Mouse (Mus musculus) MEL (cell line): Measurements from ENCODE around the gene Atp5d. TPM values are rescaled to one million over a fixed set of nuclear protein-coding genes. Genes with fewer than 3 reads are reported as not detected.
A peak's percentile ranks its signal among the peaks of the same experiment; 100 is the strongest.

Experiments
- DNase-seq: peaks from one replicate; pipeline ENCODE4 v3.0.0; 2011; ENCODE audit warnings: low read depth, low spot score
- H3K27ac ChIP-seq: 2 replicates; pipeline ENCODE4 v1.5.1; 2012; ENCODE audit warnings: low read depth, mild to moderate bottlenecking, control low read depth, low read length, moderate library complexity; ENCODE audit not compliant: control insufficient read depth
- H3K27me3 ChIP-seq, 2 experiments: fragments of 150-350 bp in 1 of 2; sonication (generic) in 1 of 2; 2 replicates each; pipeline ENCODE4 v1.6.1; 2012; ENCODE audit warnings: low read length in 2 of 2, mild to moderate bottlenecking in 2 of 2, improper control_type of control experiment in 1 of 2, moderate library complexity in 1 of 2; ENCODE audit not compliant: insufficient read depth in 2 of 2, control insufficient read depth in 1 of 2
- H3K36me3 ChIP-seq, 2 experiments: 2 replicates each; pipeline ENCODE4 v1.6.1; 2012 to 2014; ENCODE audit warnings: low read length in 2 of 2, improper control_type of control experiment in 1 of 2, inconsistent platforms in 1 of 2, mild to moderate bottlenecking in 1 of 2; ENCODE audit not compliant: insufficient read depth in 2 of 2, control insufficient read depth in 1 of 2
- H3K4me1 ChIP-seq, 2 experiments: fragments of 150-350 bp in 1 of 2; sonication (generic) in 1 of 2; 2 replicates each; pipeline ENCODE4 v1.6.1; 2012; ENCODE audit warnings: low read length in 2 of 2, improper control_type of control experiment in 1 of 2, mild to moderate bottlenecking in 1 of 2; ENCODE audit not compliant: insufficient read depth in 2 of 2, control insufficient read depth in 1 of 2
- H3K4me3 ChIP-seq, 2 experiments: fragments of 150-350 bp in 1 of 2; sonication (generic) in 1 of 2; 2 replicates each; pipeline ENCODE4 v1.5.1; 2012; ENCODE audit warnings: low read depth in 2 of 2, low read length in 2 of 2, mild to moderate bottlenecking in 2 of 2, moderate library complexity in 2 of 2, control low read depth in 1 of 2, improper control_type of control experiment in 1 of 2; ENCODE audit not compliant: control insufficient read depth in 1 of 2, insufficient read depth in 1 of 2
- H3K79me2 ChIP-seq: 2 replicates; pipeline ENCODE4 v1.6.1; 2012; ENCODE audit warnings: mild to moderate bottlenecking, low read length, moderate library complexity; ENCODE audit not compliant: control insufficient read depth, poor library complexity, insufficient read depth
- H3K9ac ChIP-seq: 2 replicates; pipeline ENCODE4 v1.6.1; 2012; ENCODE audit warnings: low read depth, mild to moderate bottlenecking, control low read depth, low read length, moderate library complexity; ENCODE audit not compliant: control insufficient read depth, poor library complexity, severe bottlenecking
- H3K9me3 ChIP-seq: fragments of 150-350 bp; sonication (generic); replicated peaks from 2 replicates; pipeline ENCODE4 v1.6.1; 2012; ENCODE audit warnings: mild to moderate bottlenecking, low read length, improper control_type of control experiment, moderate library complexity; ENCODE audit not compliant: insufficient read depth
- BHLHE40 ChIP-seq: IDR thresholded peaks from 2 replicates; pipeline ENCODE4 v1.6.1; 2012; ENCODE audit warnings: low read depth, mild to moderate bottlenecking, inconsistent platforms, low read length, improper control_type of control experiment, borderline replicate concordance
- CTCF ChIP-seq, 3 experiments: IDR thresholded peaks in 2 of 3; conservative IDR thresholded peaks in 1 of 3; 2 replicates each; pipeline ENCODE4 v1.5.1; 2011 to 2012; ENCODE audit warnings: low read length in 3 of 3, low read depth in 2 of 3, mild to moderate bottlenecking in 2 of 3, improper control_type of control experiment in 1 of 3, inconsistent platforms in 1 of 3, mixed read lengths in 1 of 3, moderate library complexity in 1 of 3; ENCODE audit not compliant: control insufficient read depth in 1 of 3, insufficient read depth in 1 of 3, poor library complexity in 1 of 3, severe bottlenecking in 1 of 3
- E2F4 ChIP-seq: IDR thresholded peaks from 2 replicates; pipeline ENCODE4 v1.6.1; 2011; ENCODE audit warnings: low read depth, low read length, improper control_type of control experiment, borderline replicate concordance
- JUND ChIP-seq: IDR thresholded peaks from 2 replicates; pipeline ENCODE4 v1.6.1; 2011; ENCODE audit warnings: low read depth, mild to moderate bottlenecking, improper control_type of control experiment, low read length
- KAT2A ChIP-seq: conservative IDR thresholded peaks from 2 replicates; pipeline ENCODE4 v1.6.1; 2012; ENCODE audit warnings: low read depth, low read length, improper control_type of control experiment, inconsistent platforms
- MAFK ChIP-seq: IDR thresholded peaks from 2 replicates; pipeline ENCODE4 v1.6.1; 2011; ENCODE audit warnings: low read depth, mild to moderate bottlenecking, low read length, improper control_type of control experiment, borderline replicate concordance
- MAX ChIP-seq: IDR thresholded peaks from 2 replicates; pipeline ENCODE4 v1.6.1; 2011; ENCODE audit warnings: low read length, improper control_type of control experiment
- NRF1 ChIP-seq: IDR thresholded peaks from 2 replicates; pipeline ENCODE4 v1.6.1; 2014; ENCODE audit warnings: low read depth, mild to moderate bottlenecking, inconsistent platforms, low read length, improper control_type of control experiment, moderate library complexity; ENCODE audit not compliant: poor library complexity, insufficient read depth, severe bottlenecking
- POLR2A ChIP-seq, 2 experiments: IDR thresholded peaks; 2 replicates each; pipeline ENCODE4 v1.6.1; 2011 to 2012; ENCODE audit warnings: low read length in 2 of 2, mild to moderate bottlenecking in 2 of 2, control low read depth in 1 of 2, improper control_type of control experiment in 1 of 2, low read depth in 1 of 2, moderate library complexity in 1 of 2; ENCODE audit not compliant: control insufficient read depth in 1 of 2, insufficient read depth in 1 of 2, poor library complexity in 1 of 2
- POLR2AphosphoS5 ChIP-seq: IDR thresholded peaks from 2 replicates; pipeline ENCODE4 v1.6.1; 2012; ENCODE audit warnings: low read depth, borderline replicate concordance, mild to moderate bottlenecking, inconsistent platforms, low read length, moderate library complexity, mixed read lengths
- SIN3A ChIP-seq: IDR thresholded peaks from 2 replicates; pipeline ENCODE4 v1.6.1; 2012; ENCODE audit warnings: low read length, improper control_type of control experiment, inconsistent platforms
- SMC3 ChIP-seq: IDR thresholded peaks from 2 replicates; pipeline ENCODE4 v1.6.1; 2011; ENCODE audit warnings: low read depth, low read length, improper control_type of control experiment
- TAL1 ChIP-seq: IDR thresholded peaks from 2 replicates; pipeline ENCODE4 v1.6.1; 2012; ENCODE audit warnings: mild to moderate bottlenecking, inconsistent platforms, low read length, moderate library complexity, mixed read lengths
- ZKSCAN1 ChIP-seq: IDR thresholded peaks from 2 replicates; pipeline ENCODE4 v1.6.1; 2012; ENCODE audit warnings: low read depth, mild to moderate bottlenecking, inconsistent platforms, low read length, improper control_type of control experiment, moderate library complexity
- ZNF384 ChIP-seq: IDR thresholded peaks from 2 replicates; pipeline ENCODE4 v1.6.1; 2012; ENCODE audit warnings: low read depth, mild to moderate bottlenecking, inconsistent platforms, low read length, improper control_type of control experiment
- polyA plus RNA-seq, 2 experiments: library from polyadenylated mRNA; stranded (reverse) in 1 of 2; unstranded in 1 of 2; fragments of >175 nt in 1 of 2; fragments of >200 nt in 1 of 2; gene quantifications; 2 replicates each; pipeline versions ENCODE4 v1.2.1 to v1.2.4; 2012; ENCODE audit warnings: low replicate concordance in 2 of 2, low read depth in 1 of 2; ENCODE audit not compliant: insufficient read length in 2 of 2, insufficient read depth in 1 of 2, missing spikeins in 1 of 2
- total RNA-seq: library from RNA; depleted of rRNA; stranded (reverse); fragments of 300-350 nt; gene quantifications from 2 replicates; pipeline ENCODE4 v1.2.3, GENCODE M21; 2012

Atp5d gene
- total and polyA plus RNA-seq, 3 experiments, result 300 to 657 (median 308) TPM

DNA sequence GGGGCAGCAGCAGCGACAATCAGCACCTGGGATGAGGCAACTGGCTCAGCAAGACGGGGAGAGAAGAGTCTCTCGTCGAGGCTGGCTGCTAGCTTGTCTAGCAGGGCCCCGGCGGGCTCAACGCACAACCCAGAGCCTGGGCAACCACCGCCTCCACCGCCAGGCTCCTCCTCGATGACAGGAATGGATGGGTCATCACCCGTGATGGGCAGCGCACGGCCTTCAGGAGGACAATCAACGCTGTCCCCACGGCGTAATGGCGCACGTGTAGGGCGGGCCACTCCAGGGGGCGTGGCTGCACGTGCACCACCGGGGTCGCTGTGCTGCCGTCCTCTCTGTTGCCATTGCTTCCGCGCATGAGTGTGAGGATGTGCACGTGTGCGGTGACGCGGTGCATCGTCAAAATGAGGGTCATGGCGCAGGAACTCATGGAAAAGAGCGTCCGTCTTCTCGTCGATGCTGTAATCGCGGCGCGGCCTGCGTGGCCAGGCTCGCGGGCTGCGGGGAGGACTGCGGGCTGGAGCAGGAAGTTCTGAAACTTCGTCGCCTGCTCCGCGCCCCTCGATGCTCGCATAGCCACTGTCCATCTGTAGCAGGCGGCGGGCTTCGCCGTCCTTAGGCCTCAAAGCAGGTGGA, 7.0 kb upstream of the Atp5d start:
- Histone ChIP-seq H3K4me1 (no peaks in the 10 kb centered on the region), H3K9ac (no peak overlapping the region), H3K27ac (no peak overlapping the region), H3K4me3 (no peak overlapping the region), H3K9me3 (no peaks in the 10 kb centered on the region), H3K79me2 (no peaks in the 10 kb centered on the region), H3K27me3 (no peaks in the 10 kb centered on the region), H3K36me3 (no peaks in the 10 kb centered on the region)
- TF ChIP-seq KAT2A, result no peak
- TF ChIP-seq E2F4, result no peak
- TF ChIP-seq MAX, result no peak
- TF ChIP-seq ZKSCAN1, result no peak
- TF ChIP-seq MAFK, result no peak
- no peak for TF ChIP-seq JUND
- TF ChIP-seq POLR2AphosphoS5, result peak; percentile 19; the same call in 1 of the 2 replicates
- no peak for DNase-seq

DNA sequence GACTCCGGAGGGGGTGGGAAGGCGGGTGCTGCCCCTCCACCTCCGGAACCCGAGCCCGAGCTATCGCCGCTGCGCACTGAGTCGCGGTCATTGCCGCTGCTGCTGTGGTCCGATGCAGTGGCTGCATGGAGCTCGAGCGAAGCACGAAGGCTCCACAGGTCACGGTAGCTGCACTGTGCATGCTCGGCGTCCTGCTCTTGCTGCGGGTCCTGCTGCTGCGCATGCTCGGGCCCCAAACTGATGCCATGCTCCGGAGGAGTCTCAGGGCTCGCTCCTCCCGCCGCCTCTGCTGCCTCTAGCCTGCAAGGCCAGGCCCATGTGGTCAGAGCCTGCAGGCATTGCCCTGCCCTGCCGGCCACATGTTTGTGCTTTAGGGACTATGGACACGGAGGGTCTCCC, 6.5 kb upstream of the Atp5d start:
- DNase-seq, result no peak
- no peak overlapping the region for H3K9ac ChIP-seq
- no peaks in the 10 kb centered on the region for H3K9me3 ChIP-seq
- H3K79me2 ChIP-seq, result no peaks in the 10 kb centered on the region
- no peak overlapping the region for H3K4me3 ChIP-seq
- no peaks in the 10 kb centered on the region for H3K36me3 ChIP-seq
- no peak overlapping the region for H3K27ac ChIP-seq
- H3K27me3 ChIP-seq, result no peaks in the 10 kb centered on the region
- no peaks in the 10 kb centered on the region for H3K4me1 ChIP-seq
- no peak for TF ChIP-seq TAL1
- TF ChIP-seq SMC3, result no peak
- no peak for TF ChIP-seq ZKSCAN1
- no peak for TF ChIP-seq POLR2A (IDR thresholded peaks at IDR 0.05; ENCODE audit: control insufficient read depth in 1 of 2, insufficient read depth in 1 of 2, low read depth in 1 of 2, low read length in 2 of 2, poor library complexity in 1 of 2)
- TF ChIP-seq MAX, result no peak
- no peak for TF ChIP-seq ZNF384
- no peak for TF ChIP-seq SIN3A
- TF ChIP-seq CTCF (IDR thresholded peaks at IDR 0.05 in 2 of 3, conservative IDR thresholded peaks at IDR 0.05 in 1 of 3; ENCODE audit: control insufficient read depth in 1 of 3, insufficient read depth in 1 of 3, low read depth in 2 of 3, low read length in 3 of 3, poor library complexity in 1 of 3, severe bottlenecking in 1 of 3), result no peak
- no peak for TF ChIP-seq NRF1
- TF ChIP-seq BHLHE40, result no peak
